Mouse (Mus musculus) small intestine, adult 2 months (tissue): ENCODE measurements around the gene Tril. TPM values are rescaled to one million over a fixed set of nuclear protein-coding genes. Genes with fewer than 3 reads are reported as not detected.

Experiments used
- H3K27ac ChIP-seq: fragments of 200-500 bp; 2 replicates; pipeline ENCODE4 v1.5.1; 2012; ENCODE audit warnings: low read depth, low read length, control low read depth, inconsistent platforms; ENCODE audit not compliant: insufficient read depth
- H3K27me3 ChIP-seq: fragments of 200-500 bp; 2 replicates; pipeline ENCODE4 v1.6.1; 2012; ENCODE audit warnings: mild to moderate bottlenecking, moderate library complexity, low read length, inconsistent platforms; ENCODE audit not compliant: control insufficient read depth, insufficient read depth
- H3K36me3 ChIP-seq: fragments of 200-500 bp; 2 replicates; pipeline ENCODE4 v1.6.1; 2012; ENCODE audit warnings: mild to moderate bottlenecking, low read length, control low read depth, inconsistent platforms; ENCODE audit not compliant: control insufficient read depth, insufficient read depth
- H3K4me1 ChIP-seq: fragments of 200-500 bp; 2 replicates; pipeline ENCODE4 v1.6.1; 2012; ENCODE audit warnings: low read length, inconsistent platforms, mixed read lengths; ENCODE audit not compliant: control insufficient read depth, insufficient read depth, insufficient read length
- H3K4me3 ChIP-seq: fragments of 200-500 bp; 2 replicates; pipeline ENCODE4 v1.5.1; 2012; ENCODE audit warnings: low read depth, mild to moderate bottlenecking, control low read depth, inconsistent platforms, low read length, moderate library complexity
- CTCF ChIP-seq: fragments of 200-500 bp; IDR thresholded peaks from 2 replicates; pipeline ENCODE4 v1.5.1; 2012; ENCODE audit warnings: low read depth, mild to moderate bottlenecking, control low read depth, inconsistent platforms, low read length, moderate library complexity, mixed read lengths; ENCODE audit not compliant: insufficient replicate concordance, insufficient read length; ENCODE audit errors: extremely low read depth
- POLR2A ChIP-seq: fragments of 200-500 bp; IDR thresholded peaks from 2 replicates; pipeline ENCODE4 v1.6.1; 2012; ENCODE audit warnings: low read depth, mild to moderate bottlenecking, control low read depth, inconsistent platforms, low read length, moderate library complexity
- WGBS: fragments of 180-500 bp; shearing (Covaris S2); methylation state at CpG from one replicate; pipeline ENCODE4 v1.1.7; 2018; 5-methylcytosine and 5-hydroxymethylcytosine counted together
- polyA plus RNA-seq: library from polyadenylated mRNA; depleted of rRNA; stranded (reverse); fragments of >200 nt; gene quantifications from 2 replicates; pipeline ENCODE4 v1.2.3, GENCODE M21; 2012; rRNA removed

The Tril gene
- polyA plus RNA-seq = 4.2 and 8.2 TPM in 2 replicates

DNA sequence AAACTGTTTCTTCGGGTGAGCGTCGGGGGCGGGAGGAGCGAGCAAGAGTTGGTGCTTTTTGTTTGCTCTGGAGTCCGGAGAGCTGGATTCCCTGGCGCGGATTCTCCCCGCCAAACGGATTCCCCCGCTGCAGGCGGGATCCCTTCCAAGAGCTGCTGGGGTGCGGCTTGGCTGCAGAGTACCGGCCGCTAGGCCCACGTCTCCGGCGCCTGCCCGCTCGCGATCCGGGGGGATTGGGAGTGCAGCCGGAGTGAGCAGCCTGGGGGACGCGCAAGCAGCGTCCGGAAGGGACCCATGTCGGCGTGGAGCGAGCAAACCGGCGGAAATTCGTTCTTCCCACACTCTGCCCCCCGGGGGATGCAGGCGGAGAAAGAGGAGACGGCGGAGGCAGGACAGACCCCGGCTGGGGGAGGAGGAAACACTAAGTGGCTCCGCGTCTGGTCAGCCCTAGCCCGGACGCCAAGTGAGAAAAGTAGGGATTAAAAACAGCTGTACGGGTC is at the start of gene Tril:
Gene Tril, minus strand, starts transcription at position 345 of the 500 bp plus-strand sequence.
- Histone ChIP-seq H3K4me1 (peaks cover 18% of the 10 kb centered on the region), H3K36me3 (no peaks in the 10 kb centered on the region), H3K27me3 (peaks cover 30% of the 10 kb centered on the region), H3K4me3 (peak within 1 kb of the TSS; percentile 58), H3K27ac (peak within 1 kb of the TSS; percentile 59)
- TF ChIP-seq CTCF (no peak), POLR2A (no peak; the same call in 1 of the 2 replicates)
- 1% methylated on average over 43 of the region's 43 CpGs for WGBS

DNA sequence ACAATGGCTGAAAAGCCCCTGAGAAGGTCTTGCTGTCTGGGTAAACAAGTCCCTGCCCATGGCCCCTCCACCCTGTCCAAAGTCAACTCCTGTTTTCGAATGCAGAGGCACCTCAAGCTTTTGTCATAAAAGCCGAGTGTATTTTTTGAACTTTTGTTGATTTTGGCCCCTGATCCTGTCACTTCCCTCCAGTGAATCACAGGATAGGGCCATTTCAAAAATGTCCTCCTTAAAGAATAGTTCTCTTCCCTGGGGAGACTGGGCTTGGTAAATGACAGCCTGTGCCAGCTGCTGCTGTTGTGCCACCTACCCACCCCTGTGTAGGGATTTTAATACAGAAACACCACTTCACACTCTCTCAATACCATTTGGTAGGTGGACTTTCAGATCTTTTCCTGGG is 42.4 kb upstream of the Tril start:
- Histone ChIP-seq H3K27ac (no peak overlapping the region), H3K4me3 (no peak overlapping the region), H3K27me3 (no peaks in the 10 kb centered on the region), H3K4me1 (no peaks in the 10 kb centered on the region), H3K36me3 (no peaks in the 10 kb centered on the region)
- TF ChIP-seq POLR2A (no peak), CTCF (no peak)
- WGBS = 20% methylated on average over 2 of the region's 2 CpGs

- no peak overlapping the region for H3K27ac ChIP-seq
- WGBS = 49% methylated on average over 1 of the region's 1 CpGs
- H3K4me1 ChIP-seq = no peaks in the 10 kb centered on the region
- no peaks in the 10 kb centered on the region for H3K27me3 ChIP-seq
- no peaks in the 10 kb centered on the region for H3K36me3 ChIP-seq
- TF ChIP-seq CTCF (no peak), POLR2A (no peak)
- H3K4me3 ChIP-seq = no peak overlapping the region
These were observed 38.5 kb upstream of the Tril start for GRCm38 (mm10) chr6:53859106-53859505.

GRCm38 (mm10) chr6:53857822-53858221 is 37.2 kb upstream of the Tril start:
- TF ChIP-seq POLR2A = no peak
- TF ChIP-seq CTCF = no peak
- Histone ChIP-seq H3K27me3 (no peaks in the 10 kb centered on the region), H3K4me3 (no peak overlapping the region), H3K27ac (no peak overlapping the region), H3K36me3 (no peaks in the 10 kb centered on the region), H3K4me1 (no peaks in the 10 kb centered on the region)
- 73% methylated on average over 7 of the region's 7 CpGs for WGBS

GRCm38 (mm10) chr6:53856775-53857174 is 36.1 kb upstream of the Tril start:
- Histone ChIP-seq H3K27me3 (no peaks in the 10 kb centered on the region), H3K4me3 (no peak overlapping the region), H3K27ac (no peak overlapping the region), H3K36me3 (no peaks in the 10 kb centered on the region), H3K4me1 (no peaks in the 10 kb centered on the region)
- TF ChIP-seq POLR2A (no peak), CTCF (no peak)
- 71% methylated on average over 2 of the region's 2 CpGs for WGBS

DNA sequence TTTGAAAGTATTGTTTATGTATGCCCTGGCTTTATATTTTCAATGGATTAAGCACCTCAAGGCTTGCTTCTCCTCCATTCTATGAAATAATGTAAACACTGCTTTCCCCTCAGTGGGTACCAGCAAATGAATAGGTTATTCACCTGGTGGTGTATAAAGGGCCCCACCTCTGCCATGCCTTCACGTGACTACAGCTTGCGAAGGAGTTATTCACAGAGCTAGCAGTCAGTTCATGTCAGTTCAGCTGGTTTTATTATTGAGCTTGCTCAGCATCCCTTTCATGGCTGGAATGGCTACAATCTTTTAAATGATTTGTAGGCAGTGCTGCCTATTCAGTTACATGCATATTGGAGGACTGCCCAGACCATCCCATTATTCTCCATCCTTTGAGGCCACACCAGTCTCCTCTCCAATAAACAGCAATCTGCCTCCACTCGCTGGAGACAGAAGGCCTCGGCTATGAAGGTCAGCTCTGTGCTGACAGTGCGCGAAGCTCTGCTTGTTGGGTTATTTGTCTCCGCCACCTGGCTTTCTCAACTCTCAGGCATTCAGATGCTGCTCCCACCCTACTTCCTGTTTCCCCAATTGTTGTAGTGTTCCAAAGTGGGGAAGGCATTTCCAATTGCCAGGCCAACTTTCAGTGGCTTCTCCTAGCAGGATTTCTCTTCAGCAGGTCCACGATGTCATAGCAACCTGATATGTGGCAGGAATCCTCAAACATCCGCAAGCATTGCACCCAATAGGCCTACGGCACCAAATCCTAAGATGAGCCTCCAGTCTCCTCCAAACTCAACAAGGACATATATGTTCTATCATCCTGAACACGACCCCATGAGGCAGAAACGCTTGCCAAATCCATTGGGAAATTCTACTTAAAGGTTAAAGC is 34.6 kb upstream of the Tril start:
- WGBS = 83% methylated on average over 12 of the region's 12 CpGs
- Histone ChIP-seq H3K4me3 (no peak overlapping the region), H3K4me1 (no peaks in the 10 kb centered on the region), H3K27ac (no peak overlapping the region), H3K27me3 (no peaks in the 10 kb centered on the region), H3K36me3 (no peaks in the 10 kb centered on the region)
- TF ChIP-seq POLR2A = no peak
- no peak for TF ChIP-seq CTCF

DNA sequence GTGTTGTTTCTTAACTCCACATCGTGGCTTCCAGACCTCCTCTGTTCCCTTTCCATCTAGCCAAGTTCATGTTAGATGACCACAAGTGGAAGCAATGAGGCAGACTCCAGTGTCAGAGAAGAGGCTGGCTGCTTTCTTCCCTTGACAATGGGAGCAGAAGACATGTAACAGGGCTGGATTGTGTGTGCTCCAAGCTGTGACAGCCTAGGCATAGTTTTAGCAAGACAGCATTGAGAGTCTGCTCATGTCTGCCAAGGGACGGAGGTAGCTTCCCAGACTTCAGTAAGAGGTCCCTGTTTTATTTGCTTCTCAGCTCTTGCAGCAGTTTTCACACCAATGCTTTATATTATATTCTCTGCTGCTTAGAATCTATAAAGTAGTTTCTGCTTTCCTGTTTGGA is 33.6 kb upstream of the Tril start:
- 78% methylated on average over 2 of the region's 2 CpGs for WGBS
- no peaks in the 10 kb centered on the region for H3K36me3 ChIP-seq
- H3K27me3 ChIP-seq = no peaks in the 10 kb centered on the region
- H3K4me3 ChIP-seq = no peak overlapping the region
- H3K27ac ChIP-seq = no peak overlapping the region
- H3K4me1 ChIP-seq = no peaks in the 10 kb centered on the region
- TF ChIP-seq POLR2A (no peak), CTCF (no peak)
